Mouse (Mus musculus): ENCODE results near the gene Pram1.

GRCm38 (mm10) chr17:33678771-33679170 is 40.9 kb downstream of the Pram1 start:
- TF ChIP-seq CTCF (IDR thresholded peaks at IDR 0.05; ENCODE audit: low read depth, low read length) (no peak), POLR2AphosphoS5 (IDR thresholded peaks at IDR 0.05; ENCODE audit: insufficient replicate concordance, low read depth, low read length) (no peak), TAL1 (conservative IDR thresholded peaks at IDR 0.05; ENCODE audit: low read depth, low read length) (no peak), GATA1 (IDR thresholded peaks at IDR 0.05; ENCODE audit: borderline replicate concordance, low read length) (no peak)

Data from G1E (cell line).